Mouse (Mus musculus): ENCODE measurements around the gene Ascl1.

Ascl1 gene

GRCm38 (mm10) chr10:87485721-87486620 is 7.5 kb downstream of the Ascl1 start:
- DNase-seq (ENCODE audit: low read depth) = no peak

GRCm38 (mm10) chr10:87484831-87485720 is 8.4 kb downstream of the Ascl1 start:
- no peak for DNase-seq (ENCODE audit: low read depth)

- no peak for DNase-seq (ENCODE audit: low read depth)
Measured at GRCm38 (mm10) chr10:87477895-87478294, 15.6 kb downstream of the Ascl1 start.

GRCm38 (mm10) chr10:87474971-87475370 is 18.5 kb downstream of the Ascl1 start:
- DNase-seq (ENCODE audit: low read depth) = no peak

GRCm38 (mm10) chr10:87473475-87474131 is 19.9 kb downstream of the Ascl1 start:
- no peak for DNase-seq (ENCODE audit: low read depth)

GRCm38 (mm10) chr10:87450777-87451176 is 42.7 kb downstream of the Ascl1 start:
- DNase-seq (ENCODE audit: low read depth) = no peak

GRCm38 (mm10) chr10:87449368-87449767 is 44.1 kb downstream of the Ascl1 start:
- DNase-seq (ENCODE audit: low read depth) = no peak

- DNase-seq (ENCODE audit: low read depth) = no peak
Measured at GRCm38 (mm10) chr10:87448257-87448656, 45.2 kb downstream of the Ascl1 start.

- no peak for DNase-seq (ENCODE audit: low read depth)
Measured at GRCm38 (mm10) chr10:87447754-87448095, 45.7 kb downstream of the Ascl1 start.

- no peak for DNase-seq (ENCODE audit: low read depth)
Measured at GRCm38 (mm10) chr10:87446829-87447753, 46.4 kb downstream of the Ascl1 start.

- no peak for DNase-seq (ENCODE audit: low read depth)
Measured at GRCm38 (mm10) chr10:87446139-87446828, 47.2 kb downstream of the Ascl1 start.

All from NIH3T3 (cell line).